Mouse (Mus musculus): Measurements from ENCODE around the gene Hist1h2bg.
A peak's percentile ranks its signal among the peaks of the same experiment; 100 is the strongest.
"Not testable (repeated sequence)": the region's sequence is repeated elsewhere in the genome, so short reads cannot be mapped to it uniquely, and the experiment has no call there.

Gene Hist1h2bg

GRCm38 (mm10) chr13:23582219-23583056 lies 11.2 kb downstream of the Hist1h2bg start:
- DNase-seq (ENCODE audit: low spot score in 2 of 2), result peak in 1 of 2 experiments; percentile 62

- peak in 1 of 2 experiments; percentile 63 for DNase-seq (ENCODE audit: low spot score in 2 of 2)
These were observed 12.3 kb downstream of the Hist1h2bg start for GRCm38 (mm10) chr13:23583387-23584068.

GRCm38 (mm10) chr13:23584331-23584730 lies 13.1 kb downstream of the Hist1h2bg start:
- peak in 1 of 2 experiments; percentile 60 for DNase-seq (ENCODE audit: low spot score in 2 of 2)

GRCm38 (mm10) chr13:23585029-23585441 lies 13.8 kb downstream of the Hist1h2bg start:
- peak; percentile 81 to 91 for DNase-seq (ENCODE audit: low spot score in 2 of 2)

GRCm38 (mm10) chr13:23585442-23586098 lies 14.4 kb downstream of the Hist1h2bg start:
- peak; percentile 81 to 89 for DNase-seq (ENCODE audit: low spot score in 2 of 2)

- peak in 1 of 2 experiments; percentile 71 for DNase-seq (ENCODE audit: low spot score in 2 of 2)
These were observed 15.1 kb downstream of the Hist1h2bg start for GRCm38 (mm10) chr13:23586099-23586939.

GRCm38 (mm10) chr13:23586940-23587225 lies 15.7 kb downstream of the Hist1h2bg start:
- DNase-seq (ENCODE audit: low spot score in 2 of 2), result no peak

GRCm38 (mm10) chr13:23591206-23591605 lies 20.0 kb downstream of the Hist1h2bg start:
- no peak for DNase-seq (ENCODE audit: low spot score in 2 of 2)

- DNase-seq (ENCODE audit: low spot score in 2 of 2), result not testable (repeated sequence)
These were observed 20.7 kb downstream of the Hist1h2bg start for GRCm38 (mm10) chr13:23591886-23592285.

- DNase-seq (ENCODE audit: low spot score in 2 of 2), result no peak
These were observed 21.4 kb downstream of the Hist1h2bg start for GRCm38 (mm10) chr13:23592614-23593013.

GRCm38 (mm10) chr13:23593051-23593770 lies 22.0 kb downstream of the Hist1h2bg start:
- no peak for DNase-seq (ENCODE audit: low spot score in 2 of 2)

GRCm38 (mm10) chr13:23595185-23595584 lies 24.0 kb downstream of the Hist1h2bg start:
- no peak for DNase-seq (ENCODE audit: low spot score in 2 of 2)

- DNase-seq (ENCODE audit: low spot score in 2 of 2), result peak; percentile 66 to 72
These were observed 24.6 kb downstream of the Hist1h2bg start for GRCm38 (mm10) chr13:23595622-23596372.

- peak; percentile 84 to 96 for DNase-seq (ENCODE audit: low spot score in 2 of 2)
These were observed 26.8 kb downstream of the Hist1h2bg start for GRCm38 (mm10) chr13:23597957-23598356.

GRCm38 (mm10) chr13:23603182-23603699 lies 32.0 kb downstream of the Hist1h2bg start:
- DNase-seq (ENCODE audit: low spot score in 2 of 2), result peak in 1 of 2 experiments; percentile 55

- DNase-seq (ENCODE audit: low spot score in 2 of 2), result peak in 1 of 2 experiments; percentile 28
These were observed 33.3 kb downstream of the Hist1h2bg start for GRCm38 (mm10) chr13:23604452-23604851.

- DNase-seq (ENCODE audit: low spot score in 2 of 2), result peak in 1 of 2 experiments; percentile 40
These were observed 33.9 kb downstream of the Hist1h2bg start for GRCm38 (mm10) chr13:23605052-23605451.

- peak in 1 of 2 experiments; percentile 61 for DNase-seq (ENCODE audit: low spot score in 2 of 2)
These were observed 38.0 kb downstream of the Hist1h2bg start for GRCm38 (mm10) chr13:23609209-23609608.

- peak in 1 of 2 experiments; percentile 57 for DNase-seq (ENCODE audit: low spot score in 2 of 2)
These were observed 38.6 kb downstream of the Hist1h2bg start for GRCm38 (mm10) chr13:23609844-23610243.

- DNase-seq (ENCODE audit: low spot score in 2 of 2), result peak in 1 of 2 experiments; percentile 29
These were observed 39.2 kb downstream of the Hist1h2bg start for GRCm38 (mm10) chr13:23610393-23610792.
